Mouse (Mus musculus) CH12.LX (cell line): ENCODE data around the gene Il27ra. TPM values are rescaled to one million over a fixed set of nuclear protein-coding genes. Genes with fewer than 3 reads are reported as not detected.

Experiments
- DNase-seq: peaks from one replicate; pipeline ENCODE4 v3.0.0-alpha.2; 2013; ENCODE audit errors: extremely low read depth
- H3K27ac ChIP-seq: 2 replicates; pipeline ENCODE4 v1.5.1; 2012; ENCODE audit warnings: low read depth, mild to moderate bottlenecking, control low read depth, moderate library complexity; ENCODE audit not compliant: insufficient read depth
- H3K27me3 ChIP-seq: replicated peaks from 2 replicates; pipeline ENCODE3; 2012; ENCODE audit warnings: inconsistent platforms
- H3K36me3 ChIP-seq, 2 experiments: replicated peaks in 1 of 2; 2 replicates each; pipeline versions ENCODE3 to v1.6.1; 2012; ENCODE audit warnings: inconsistent platforms in 1 of 2, low read length in 1 of 2, mild to moderate bottlenecking in 1 of 2, mixed read lengths in 1 of 2, moderate library complexity in 1 of 2; ENCODE audit not compliant: control insufficient read depth in 1 of 2, insufficient read depth in 1 of 2
- H3K4me1 ChIP-seq, 2 experiments: 2 replicates each; pipeline ENCODE4 v1.6.1; 2012; ENCODE audit warnings: inconsistent platforms in 1 of 2, moderate library complexity in 1 of 2; ENCODE audit not compliant: insufficient read depth in 2 of 2, control insufficient read depth in 1 of 2
- H3K4me2 ChIP-seq: 2 replicates; pipeline ENCODE4 v1.6.1; 2012; ENCODE audit warnings: low read depth, mild to moderate bottlenecking, control low read depth; ENCODE audit not compliant: poor library complexity, insufficient read depth, severe bottlenecking
- H3K4me3 ChIP-seq, 3 experiments: fragments of 150-350 bp in 1 of 3; sonication (generic) in 1 of 3; replicated peaks in 1 of 3; 2 replicates each; pipeline versions ENCODE3 to v1.5.1; 2011 to 2012; ENCODE audit warnings: low read depth in 2 of 3, low read length in 2 of 3, mild to moderate bottlenecking in 2 of 3, moderate library complexity in 2 of 3, control low read depth in 1 of 3, improper control_type of control experiment in 1 of 3, inconsistent platforms in 1 of 3, mixed read lengths in 1 of 3; ENCODE audit not compliant: poor library complexity in 1 of 3
- H3K79me2 ChIP-seq: replicated peaks from 2 replicates; pipeline ENCODE4 v1.6.1; 2012; ENCODE audit warnings: mild to moderate bottlenecking, moderate library complexity; ENCODE audit not compliant: control insufficient read depth, poor library complexity, insufficient read depth, severe bottlenecking; ENCODE audit errors: extremely low read depth
- H3K9ac ChIP-seq: 2 replicates; pipeline ENCODE4 v1.6.1; 2012; ENCODE audit warnings: low read depth, mild to moderate bottlenecking, control low read depth, moderate library complexity; ENCODE audit not compliant: insufficient read depth
- H3K9me3 ChIP-seq: replicated peaks from 2 replicates; pipeline ENCODE3; 2012; ENCODE audit warnings: low read length, inconsistent platforms, mixed read lengths
- BHLHE40 ChIP-seq: IDR thresholded peaks from 2 replicates; pipeline ENCODE4 v1.6.1; 2011; ENCODE audit warnings: mild to moderate bottlenecking, low read depth, low read length, improper control_type of control experiment
- CTCF ChIP-seq, 2 experiments: IDR thresholded peaks in 1 of 2; conservative IDR thresholded peaks in 1 of 2; 2 replicates each; pipeline ENCODE4 v1.5.1; 2011 to 2012; ENCODE audit warnings: low read depth in 2 of 2, low read length in 2 of 2, improper control_type of control experiment in 1 of 2, inconsistent platforms in 1 of 2, mild to moderate bottlenecking in 1 of 2, moderate library complexity in 1 of 2
- EP300 ChIP-seq: IDR thresholded peaks from 2 replicates; pipeline ENCODE4 v1.6.1; 2011; ENCODE audit warnings: low read length, improper control_type of control experiment
- HCFC1 ChIP-seq: IDR thresholded peaks from 2 replicates; pipeline ENCODE4 v1.6.1; 2012; ENCODE audit warnings: low read depth, mild to moderate bottlenecking, inconsistent platforms, low read length, improper control_type of control experiment
- IRF4 ChIP-seq: IDR thresholded peaks from 2 replicates; pipeline ENCODE4 v1.6.1; 2014; ENCODE audit warnings: low read depth, mild to moderate bottlenecking, inconsistent platforms, low read length, improper control_type of control experiment
- JUN ChIP-seq: IDR thresholded peaks from 2 replicates; pipeline ENCODE4 v1.6.1; 2011; ENCODE audit warnings: low read depth, mild to moderate bottlenecking, low read length, improper control_type of control experiment, moderate library complexity; ENCODE audit not compliant: insufficient read depth
- JUND ChIP-seq: conservative IDR thresholded peaks from 2 replicates; pipeline ENCODE4 v1.6.1; 2011; ENCODE audit warnings: low read depth, low read length, improper control_type of control experiment
- MAFK ChIP-seq: IDR thresholded peaks from 2 replicates; pipeline ENCODE4 v1.6.1; 2011; ENCODE audit warnings: low read length, improper control_type of control experiment; ENCODE audit not compliant: insufficient replicate concordance
- MAZ ChIP-seq: IDR thresholded peaks from 2 replicates; pipeline ENCODE4 v1.6.1; 2012; ENCODE audit warnings: low read depth, mild to moderate bottlenecking, inconsistent platforms, low read length, improper control_type of control experiment, moderate library complexity
- MEF2A ChIP-seq: IDR thresholded peaks from 2 replicates; pipeline ENCODE4 v1.6.1; 2014; ENCODE audit warnings: low read depth, mild to moderate bottlenecking, inconsistent platforms, low read length, improper control_type of control experiment, borderline replicate concordance
- MXI1 ChIP-seq: IDR thresholded peaks from 2 replicates; pipeline ENCODE4 v1.6.1; 2011; ENCODE audit warnings: mild to moderate bottlenecking, low read depth, low read length, improper control_type of control experiment
- NELFE ChIP-seq: IDR thresholded peaks from 2 replicates; pipeline ENCODE4 v1.6.1; 2011; ENCODE audit warnings: low read depth, low read length, improper control_type of control experiment
- NRF1 ChIP-seq: IDR thresholded peaks from 2 replicates; pipeline ENCODE4 v1.6.1; 2014; ENCODE audit warnings: low read depth, mild to moderate bottlenecking, inconsistent platforms, low read length, improper control_type of control experiment, moderate library complexity
- PAX5 ChIP-seq: IDR thresholded peaks from 2 replicates; pipeline ENCODE4 v1.6.1; 2012; ENCODE audit warnings: low read length, inconsistent platforms, mixed read lengths
- POLR2A ChIP-seq: IDR thresholded peaks from 2 replicates; pipeline ENCODE4 v1.6.1; 2011; ENCODE audit warnings: low read depth, mild to moderate bottlenecking, improper control_type of control experiment, low read length
- POLR2AphosphoS2 ChIP-seq: IDR thresholded peaks from 2 replicates; pipeline ENCODE4 v1.6.1; 2011; ENCODE audit warnings: low read depth, low read length, improper control_type of control experiment
- RCOR1 ChIP-seq: conservative IDR thresholded peaks from 2 replicates; pipeline ENCODE4 v1.6.1; 2012; ENCODE audit warnings: low read depth, mild to moderate bottlenecking, inconsistent platforms, low read length, improper control_type of control experiment
- SIN3A ChIP-seq: IDR thresholded peaks from 2 replicates; pipeline ENCODE4 v1.6.1; 2012; ENCODE audit warnings: low read length, improper control_type of control experiment, inconsistent platforms
- SMC3 ChIP-seq: IDR thresholded peaks from 2 replicates; pipeline ENCODE4 v1.6.1; 2011; ENCODE audit warnings: low read depth, low read length, improper control_type of control experiment
- TCF12 ChIP-seq: IDR thresholded peaks from 2 replicates; pipeline ENCODE4 v1.6.1; 2014; ENCODE audit warnings: low read depth, mild to moderate bottlenecking, inconsistent platforms, low read length, improper control_type of control experiment
- UBTF ChIP-seq: IDR thresholded peaks from 2 replicates; pipeline ENCODE4 v1.6.1; 2012; ENCODE audit warnings: low read depth, mild to moderate bottlenecking, inconsistent platforms, low read length, improper control_type of control experiment, moderate library complexity
- ZC3H11A ChIP-seq: IDR thresholded peaks from 2 replicates; pipeline ENCODE4 v1.6.1; 2012; ENCODE audit warnings: low read depth, mild to moderate bottlenecking, inconsistent platforms, low read length, improper control_type of control experiment
- ZKSCAN1 ChIP-seq: IDR thresholded peaks from 2 replicates; pipeline ENCODE4 v1.6.1; 2012; ENCODE audit warnings: low read depth, inconsistent platforms, low read length, improper control_type of control experiment, borderline replicate concordance
- ZMIZ1 ChIP-seq: IDR thresholded peaks from 2 replicates; pipeline ENCODE4 v1.6.1; 2012; ENCODE audit warnings: low read depth, mild to moderate bottlenecking, inconsistent platforms, low read length, improper control_type of control experiment
- ZNF384 ChIP-seq: IDR thresholded peaks from 2 replicates; pipeline ENCODE4 v1.6.1; 2012; ENCODE audit warnings: low read depth, low read length, improper control_type of control experiment, inconsistent platforms
- dilution Hi-C: fragments of 300-500 bp; cut with MboI; formaldehyde crosslinking; loops from 2 replicates; pipeline ENCODE4 v1.14.3; 2020; ENCODE audit warnings: low sequenced_read_pairs; ENCODE audit not compliant: extremely low pct_unique_long_range_greater_than_20kb, extremely low pct_ligation_motif_present
- in situ Hi-C: fragments of 300-500 bp; cut with MboI; formaldehyde crosslinking; loops from 3 replicates; pipeline ENCODE4 v1.14.3; 2019; ENCODE audit warnings: low sequenced_read_pairs, low pct_ligation_motif_present, low pct_unique_long_range_greater_than_20kb, mixed read lengths
- polyA plus RNA-seq: library from polyadenylated mRNA; unstranded; fragments of >175 nt; gene quantifications from 2 replicates; pipeline ENCODE4 v1.2.1, GENCODE M21; 2012; ENCODE audit warnings: low read depth; ENCODE audit not compliant: insufficient read length
- total RNA-seq, 2 experiments: library from RNA; depleted of rRNA; stranded (reverse); fragments of 300-350 nt in 1 of 2; fragments of >200 nt in 1 of 2; gene quantifications; 2 replicates each; pipeline ENCODE4 v1.2.3; 2012 to 2014

The Il27ra gene
- total and polyA plus RNA-seq, 3 experiments, result 1.4 to 2.4 (median 2.3) TPM

- Histone ChIP-seq H3K9me3 (no peaks in the 10 kb centered on the region), H3K36me3 (peaks cover 77 to 95% of the 10 kb centered on the region in 2 experiments), H3K79me2 (no peaks in the 10 kb centered on the region), H3K27ac (no peak overlapping the region), H3K4me1 (no peaks in the 10 kb centered on the region), H3K27me3 (no peaks in the 10 kb centered on the region), H3K4me2 (no peak overlapping the region), H3K4me3 (no peak overlapping the region), H3K9ac (no peak overlapping the region)
- dilution Hi-C loops (no loop called here), in situ Hi-C loops (no loop called here)
- TF ChIP-seq ZNF384 (no peak), JUND (no peak), MAFK (no peak), RCOR1 (no peak), TCF12 (no peak), MAZ (no peak), SIN3A (no peak), SMC3 (no peak)
- DNase-seq, result no peak
These were observed 48.2 kb upstream of the Il27ra start for GRCm38 (mm10) chr8:84090585-84090984.

- Histone ChIP-seq H3K27me3 (no peaks in the 10 kb centered on the region), H3K9me3 (no peaks in the 10 kb centered on the region), H3K79me2 (no peaks in the 10 kb centered on the region), H3K27ac (no peak overlapping the region), H3K4me2 (no peak overlapping the region), H3K36me3 (peaks cover 74 to 96% of the 10 kb centered on the region in 2 experiments), H3K4me1 (no peaks in the 10 kb centered on the region), H3K9ac (no peak overlapping the region), H3K4me3 (no peak overlapping the region)
- in situ Hi-C loops, result no loop called here
- no peak for DNase-seq
- dilution Hi-C loops, result no loop called here
- no peak for TF ChIP-seq ZKSCAN1
- no peak for TF ChIP-seq CTCF (conservative IDR thresholded peaks at IDR 0.05 in 1 of 2, IDR thresholded peaks at IDR 0.05 in 1 of 2; ENCODE audit: low read depth in 2 of 2, low read length in 2 of 2)
- TF ChIP-seq ZC3H11A, result no peak
- TF ChIP-seq RCOR1, result no peak
- TF ChIP-seq JUN, result no peak
- TF ChIP-seq EP300, result no peak
These were observed 46.9 kb upstream of the Il27ra start for GRCm38 (mm10) chr8:84089277-84089676.

DNA sequence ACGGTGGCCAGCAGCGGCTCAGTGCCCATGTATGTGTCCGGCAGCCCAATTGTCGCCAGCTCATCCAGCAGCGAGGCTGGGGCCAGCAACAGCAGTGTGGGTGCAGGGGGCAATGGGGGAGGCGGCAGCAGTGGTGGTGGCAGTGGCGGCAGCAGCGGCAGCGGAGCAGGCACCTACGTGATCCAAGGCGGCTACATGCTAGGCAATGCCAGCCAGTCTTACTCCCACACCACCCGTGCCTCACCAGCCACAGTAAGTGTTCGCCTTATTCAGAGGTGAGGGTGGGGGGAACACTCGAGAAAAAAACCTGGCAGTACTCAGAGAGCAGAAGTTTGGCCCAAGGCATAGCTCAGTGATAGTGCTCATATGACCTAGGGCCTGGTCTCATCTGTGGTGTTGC is 45.4 kb upstream of the Il27ra start:
- DNase-seq, result no peak
- Histone ChIP-seq H3K4me1 (no peaks in the 10 kb centered on the region), H3K36me3 (peaks cover 75 to 97% of the 10 kb centered on the region in 2 experiments), H3K4me2 (no peak overlapping the region), H3K27ac (no peak overlapping the region), H3K9me3 (no peaks in the 10 kb centered on the region), H3K9ac (no peak overlapping the region), H3K4me3 (no peak overlapping the region), H3K79me2 (no peaks in the 10 kb centered on the region), H3K27me3 (no peaks in the 10 kb centered on the region)
- dilution Hi-C loops, result no loop called here
- in situ Hi-C loops, result no loop called here
- no peak for TF ChIP-seq IRF4
- no peak for TF ChIP-seq HCFC1
- TF ChIP-seq NELFE, result no peak
- TF ChIP-seq BHLHE40, result no peak
- TF ChIP-seq MEF2A, result no peak
- no peak for TF ChIP-seq NRF1
- TF ChIP-seq POLR2AphosphoS2, result no peak
- TF ChIP-seq RCOR1, result no peak
- no peak for TF ChIP-seq PAX5
- no peak for TF ChIP-seq MAFK
- TF ChIP-seq POLR2A, result no peak
- no peak for TF ChIP-seq MXI1
- no peak for TF ChIP-seq ZC3H11A
- TF ChIP-seq SMC3, result no peak
- TF ChIP-seq UBTF, result no peak
- TF ChIP-seq ZMIZ1, result no peak
- no peak for TF ChIP-seq MAZ
